Mouse (Mus musculus): Measurements from ENCODE around the gene Phc3. TPM values are rescaled to one million over a fixed set of nuclear protein-coding genes. Genes with fewer than 3 reads are reported as not detected.

Gene Phc3
- polyA plus RNA-seq, 1 experiment from 2014 or later = 3.5 TPM

DNA sequence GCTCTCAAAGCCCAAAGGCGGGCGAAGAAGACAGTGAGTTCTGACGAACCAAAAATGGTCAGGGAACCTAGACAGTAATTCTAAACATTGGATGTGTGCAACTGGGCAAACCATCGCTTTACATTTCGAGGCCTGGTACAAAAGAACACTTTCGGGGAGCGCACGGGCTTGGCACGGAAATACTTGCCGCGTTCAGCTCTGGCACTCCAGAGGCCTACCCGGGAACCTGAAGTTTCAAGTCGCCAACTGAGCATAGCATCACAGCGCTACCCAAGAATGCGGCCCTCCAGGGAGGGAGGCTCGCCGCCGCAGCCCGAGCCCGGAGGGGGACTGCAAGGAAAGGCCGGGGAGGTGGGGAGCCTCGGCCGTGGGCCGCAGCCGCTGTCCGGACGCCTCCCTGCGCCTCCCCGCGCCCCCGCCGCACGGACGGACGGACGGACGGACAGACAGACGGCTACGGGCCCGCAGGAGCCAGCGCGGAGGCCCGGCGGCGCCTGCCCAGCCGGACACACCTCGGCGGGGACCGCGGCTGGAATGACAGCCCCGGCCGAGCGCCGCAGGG is 603 bp downstream of the Phc3 start:
- under 1% methylated on average over 46 of the region's 54 CpGs for WGBS
- TF ChIP-seq CTCF (IDR thresholded peaks at IDR 0.05; ENCODE audit: low read depth) = no peak

DNA sequence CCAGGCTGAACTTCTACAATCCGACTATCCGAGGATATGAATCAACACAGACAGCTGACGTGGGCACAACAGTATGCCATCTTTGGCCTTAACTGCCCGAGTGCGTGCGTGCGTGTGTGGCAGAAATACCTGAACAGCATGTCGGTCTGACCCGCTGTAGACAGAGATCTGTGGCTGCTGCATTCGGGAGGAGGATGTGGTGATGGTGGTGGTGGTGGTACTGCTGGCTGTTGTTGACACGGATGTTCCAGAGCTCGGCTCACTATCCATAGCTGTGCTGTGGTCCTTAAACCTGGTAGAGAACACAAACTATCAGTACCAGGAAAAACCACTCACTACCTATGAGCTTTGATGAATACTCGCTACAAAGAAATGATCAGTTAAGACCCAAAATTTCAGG is 3.6 kb downstream of the Phc3 start:
- Histone ChIP-seq H3K36me3 (ENCODE audit: control insufficient read depth, insufficient read depth) (peaks cover 32% of the 10 kb centered on the region), H3K4me2 (replicated peaks; ENCODE audit: low read depth) (no peak overlapping the region), H3K27me3 (replicated peaks; ENCODE audit: control insufficient read depth, insufficient read depth, low read length) (no peaks in the 10 kb centered on the region), H3K4me3 (ENCODE audit: low read depth, low read length) (no peak overlapping the region), H3K4me1 (replicated peaks; ENCODE audit: control insufficient read depth, insufficient read depth, low read length) (no peaks in the 10 kb centered on the region; the same call in 1 of the 2 replicates), H3K9ac (ENCODE audit: low read depth, low read length) (no peak overlapping the region), H3K9me3 (ENCODE audit: control insufficient read depth) (no peaks in the 10 kb centered on the region), H3K27ac (ENCODE audit: low read depth, low read length) (no peak overlapping the region)
- no peak for TF ChIP-seq CTCF (IDR thresholded peaks at IDR 0.05; ENCODE audit: low read depth)
- ATAC-seq = no peak
- WGBS = 94% methylated on average over 13 of the region's 13 CpGs

More for the DNA sequence above, 603 bp downstream of the Phc3 start:
- Histone ChIP-seq H3K9me3 (ENCODE audit: control insufficient read depth) (no peaks in the 10 kb centered on the region), H3K9ac (ENCODE audit: low read depth, low read length) (peak overlapping the region; percentile 85), H3K27ac (ENCODE audit: low read depth, low read length) (peak overlapping the region; percentile 94), H3K4me2 (replicated peaks; ENCODE audit: low read depth) (peak overlapping the region; percentile 79), H3K36me3 (ENCODE audit: control insufficient read depth, insufficient read depth) (peaks cover 14% of the 10 kb centered on the region), H3K4me3 (ENCODE audit: low read depth, low read length) (peak overlapping the region; percentile 100), H3K27me3 (replicated peaks; ENCODE audit: control insufficient read depth, insufficient read depth, low read length) (no peaks in the 10 kb centered on the region), H3K4me1 (replicated peaks; ENCODE audit: control insufficient read depth, insufficient read depth, low read length) (no peaks in the 10 kb centered on the region; the same call in 1 of the 2 replicates)
- peak; percentile 73 for ATAC-seq

- H3K27ac ChIP-seq (ENCODE audit: low read depth, low read length) = no peak overlapping the region
- 92% methylated on average over 3 of the region's 3 CpGs for whole genome bisulfite sequencing
- peaks cover 43% of the 10 kb centered on the region for H3K36me3 ChIP-seq (ENCODE audit: control insufficient read depth, insufficient read depth)
- no peak for TF ChIP-seq CTCF (IDR thresholded peaks at IDR 0.05; ENCODE audit: low read depth)
- peaks cover 4% of the 10 kb centered on the region; the same call in 1 of the 2 replicates for H3K4me1 ChIP-seq (replicated peaks; ENCODE audit: control insufficient read depth, insufficient read depth, low read length)
- H3K27me3 ChIP-seq (replicated peaks; ENCODE audit: control insufficient read depth, insufficient read depth, low read length) = no peaks in the 10 kb centered on the region
- H3K9ac ChIP-seq (ENCODE audit: low read depth, low read length) = no peak overlapping the region
- H3K4me3 ChIP-seq (ENCODE audit: low read depth, low read length) = no peak overlapping the region
- ATAC-seq = no peak
- no peak overlapping the region for H3K4me2 ChIP-seq (replicated peaks; ENCODE audit: low read depth)
- no peaks in the 10 kb centered on the region for H3K9me3 ChIP-seq (ENCODE audit: control insufficient read depth)
Observed at GRCm38 (mm10) chr3:30964216-30964615, 5.0 kb downstream of the Phc3 start.

DNA sequence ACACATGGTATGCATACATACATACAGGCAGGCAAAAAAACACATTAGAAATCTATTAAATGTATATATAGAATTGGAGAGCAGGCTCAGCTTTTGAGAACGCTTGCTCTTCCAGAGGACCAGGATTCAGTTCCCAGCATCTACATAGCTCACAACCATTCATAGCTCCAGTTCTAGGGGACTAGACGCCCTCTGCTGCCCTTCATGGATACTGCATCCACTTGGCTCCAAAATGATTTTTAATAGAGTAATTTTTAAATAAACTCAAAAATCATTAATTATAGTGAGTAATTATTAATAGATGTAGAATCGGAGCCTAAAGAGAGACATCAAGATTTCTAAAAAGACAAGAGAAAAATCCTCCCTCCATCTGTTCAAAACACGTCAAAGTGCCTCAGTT is 6.1 kb downstream of the Phc3 start:
- Histone ChIP-seq H3K9ac (ENCODE audit: low read depth, low read length) (no peak overlapping the region), H3K36me3 (ENCODE audit: control insufficient read depth, insufficient read depth) (peaks cover 52% of the 10 kb centered on the region), H3K27me3 (replicated peaks; ENCODE audit: control insufficient read depth, insufficient read depth, low read length) (no peaks in the 10 kb centered on the region), H3K4me1 (replicated peaks; ENCODE audit: control insufficient read depth, insufficient read depth, low read length) (peaks cover 4% of the 10 kb centered on the region; the same call in 1 of the 2 replicates), H3K27ac (ENCODE audit: low read depth, low read length) (no peak overlapping the region), H3K4me2 (replicated peaks; ENCODE audit: low read depth) (no peak overlapping the region), H3K9me3 (ENCODE audit: control insufficient read depth) (no peaks in the 10 kb centered on the region), H3K4me3 (ENCODE audit: low read depth, low read length) (no peak overlapping the region)
- no peak for ATAC-seq
- WGBS = 93% methylated on average over 4 of the region's 4 CpGs
- TF ChIP-seq CTCF (IDR thresholded peaks at IDR 0.05; ENCODE audit: low read depth) = peak; percentile 49

DNA sequence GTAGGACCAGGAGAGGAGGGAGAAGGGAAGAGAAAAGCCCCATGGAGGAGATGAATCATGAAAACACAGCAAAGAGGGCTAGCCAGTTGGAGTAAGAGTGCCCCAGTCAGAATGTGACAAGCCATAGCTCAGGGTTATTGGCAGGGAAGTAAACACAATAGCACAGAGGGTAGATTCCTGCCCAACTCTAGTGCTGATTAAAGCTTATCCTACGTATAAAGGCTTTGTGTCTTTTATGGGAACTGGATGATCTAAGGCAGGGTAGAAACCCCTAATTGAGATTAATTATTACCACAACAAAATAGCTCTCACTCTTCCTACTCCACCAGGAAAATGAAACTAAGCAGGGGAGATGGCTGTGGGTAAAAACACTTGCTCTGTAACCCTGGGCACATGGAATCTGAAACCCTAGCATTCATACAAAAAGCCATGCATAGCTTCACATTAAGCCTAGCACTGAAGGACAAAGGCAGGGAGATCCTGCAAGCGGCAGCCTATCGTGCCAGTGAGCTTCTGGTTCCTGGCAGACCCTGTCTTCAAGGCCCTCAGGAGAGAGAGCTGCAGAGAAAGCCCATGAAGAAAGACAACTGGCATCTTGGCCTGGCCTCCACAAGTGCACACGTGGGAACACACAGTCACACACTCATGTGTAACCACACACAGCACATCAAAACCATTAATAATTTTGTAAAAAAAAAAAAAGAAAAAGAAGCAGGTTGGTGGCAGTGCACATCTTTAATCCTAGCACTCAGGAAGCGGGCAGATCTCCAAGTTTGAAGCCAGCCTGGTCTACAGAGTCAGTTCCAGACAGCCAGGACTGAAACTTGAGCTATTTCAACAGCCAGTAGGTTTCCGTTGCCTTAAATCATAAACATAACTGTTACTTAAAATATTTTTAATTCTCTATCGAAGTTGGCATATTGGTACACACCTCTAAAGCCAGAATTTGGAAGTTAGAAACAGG is 9.1 kb downstream of the Phc3 start:
- TF ChIP-seq CTCF (IDR thresholded peaks at IDR 0.05; ENCODE audit: low read depth) = no peak
- no peak for ATAC-seq
- H3K27me3 ChIP-seq (replicated peaks; ENCODE audit: control insufficient read depth, insufficient read depth, low read length) = no peaks in the 10 kb centered on the region
- H3K9ac ChIP-seq (ENCODE audit: low read depth, low read length) = no peak overlapping the region
- 62% methylated on average over 7 of the region's 7 CpGs for WGBS
- no peak overlapping the region; the same call in 1 of the 2 replicates for H3K27ac ChIP-seq (ENCODE audit: low read depth, low read length)
- no peaks in the 10 kb centered on the region for H3K9me3 ChIP-seq (ENCODE audit: control insufficient read depth)
- H3K36me3 ChIP-seq (ENCODE audit: control insufficient read depth, insufficient read depth) = peaks cover 70% of the 10 kb centered on the region
- no peak overlapping the region for H3K4me2 ChIP-seq (replicated peaks; ENCODE audit: low read depth)
- no peak overlapping the region for H3K4me3 ChIP-seq (ENCODE audit: low read depth, low read length)
- 0 out of 2 replicates have a peak, but pooled peaks cover 4% of the 10 kb centered on the region for H3K4me1 ChIP-seq (replicated peaks; ENCODE audit: control insufficient read depth, insufficient read depth, low read length)

DNA sequence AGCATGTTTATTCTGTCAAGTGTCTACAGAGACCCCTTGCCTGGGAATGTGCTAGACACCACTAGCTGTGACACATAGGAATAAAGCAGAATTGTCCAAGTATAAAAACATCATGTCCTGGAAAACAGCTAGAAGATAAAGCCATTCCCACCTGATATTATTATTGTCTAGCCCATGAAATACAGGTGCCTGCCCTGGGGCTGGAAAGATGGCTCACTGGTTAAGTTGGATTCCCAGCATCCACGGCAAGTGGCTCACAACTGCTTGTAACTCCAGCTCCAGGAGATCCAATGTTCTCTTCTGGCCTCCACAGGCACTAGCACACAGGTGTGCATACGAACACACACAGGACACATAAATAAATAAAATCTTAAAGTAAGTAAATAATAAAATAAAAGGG is 10.5 kb downstream of the Phc3 start:
- H3K4me1 ChIP-seq (replicated peaks; ENCODE audit: control insufficient read depth, insufficient read depth, low read length) = 0 out of 2 replicates have a peak, but pooled peaks cover 4% of the 10 kb centered on the region
- no peak overlapping the region for H3K9ac ChIP-seq (ENCODE audit: low read depth, low read length)
- no peak overlapping the region for H3K27ac ChIP-seq (ENCODE audit: low read depth, low read length)
- no peak for ATAC-seq
- WGBS = 70% methylated on average over 2 of the region's 2 CpGs
- TF ChIP-seq CTCF (IDR thresholded peaks at IDR 0.05; ENCODE audit: low read depth) = no peak
- no peaks in the 10 kb centered on the region for H3K9me3 ChIP-seq (ENCODE audit: control insufficient read depth)
- no peak overlapping the region for H3K4me2 ChIP-seq (replicated peaks; ENCODE audit: low read depth)
- no peaks in the 10 kb centered on the region for H3K27me3 ChIP-seq (replicated peaks; ENCODE audit: control insufficient read depth, insufficient read depth, low read length)
- no peak overlapping the region for H3K4me3 ChIP-seq (ENCODE audit: low read depth, low read length)
- peaks cover 71% of the 10 kb centered on the region for H3K36me3 ChIP-seq (ENCODE audit: control insufficient read depth, insufficient read depth)
